Mouse (Mus musculus) spleen, adult 2 months (tissue): ENCODE data around the gene Iqgap2.

ENCODE experiments used
- CTCF ChIP-seq: fragments of 200-500 bp; IDR thresholded peaks from 2 replicates; pipeline ENCODE4 v1.5.1; 2011; ENCODE audit warnings: mild to moderate bottlenecking, inconsistent platforms; ENCODE audit not compliant: insufficient read depth, insufficient read length, insufficient replicate concordance; ENCODE audit errors: extremely low read depth
- POLR2A ChIP-seq: fragments of 200-500 bp; IDR thresholded peaks from 2 replicates; pipeline ENCODE4 v1.6.1; 2011; ENCODE audit warnings: low read depth, low read length, inconsistent platforms

DNA sequence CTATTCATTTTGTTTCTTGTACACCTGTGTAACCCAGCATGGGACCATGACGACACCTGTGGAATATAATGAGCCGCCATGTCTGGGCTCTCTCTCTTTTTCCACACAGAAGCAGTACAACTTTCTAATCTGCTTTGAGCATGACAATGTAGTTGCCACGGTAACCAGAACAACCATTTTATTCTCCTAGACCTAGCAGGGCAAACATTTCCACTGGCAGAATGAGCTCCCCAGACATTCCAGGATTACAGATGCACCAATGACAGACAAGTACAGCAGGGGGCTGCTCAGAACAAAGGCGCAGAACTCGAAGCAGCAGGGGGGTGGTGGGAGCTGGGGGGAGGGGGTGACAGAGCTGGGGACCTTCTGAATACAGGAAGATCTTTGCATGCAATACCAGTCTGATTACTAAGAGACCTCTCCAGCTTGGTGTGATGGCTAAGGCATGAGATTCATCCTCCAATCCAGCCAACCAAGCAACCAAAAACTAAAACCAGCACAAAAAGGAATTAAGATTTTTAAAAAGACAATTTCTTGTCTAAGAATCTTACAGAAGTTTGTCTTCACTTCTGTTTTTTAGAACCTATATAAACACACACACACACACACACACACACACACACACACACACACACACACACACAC lies 84.5 kb downstream of the Iqgap2 start:
- TF ChIP-seq POLR2A (no peak), CTCF (no peak)
